Mouse (Mus musculus) neural tube, embryonic 11.5 days (tissue): ENCODE results near the gene Zranb1. TPM values are rescaled to one million over a fixed set of nuclear protein-coding genes. Genes with fewer than 3 reads are reported as not detected.
A peak's percentile ranks its signal among the peaks of the same experiment; 100 is the strongest.

ENCODE experiments used
- ATAC-seq: fragments of 200-750 bp; cut with Nextera tagmentation; 2 replicates; pipeline ENCODE4 v1.8.0; 2017; ENCODE audit warnings: moderate number of reproducible peaks, mild to moderate bottlenecking, moderate TSS enrichment, moderate library complexity; ENCODE audit not compliant: insufficient read depth, low FRiP score, low TSS enrichment
- DNase-seq: peaks from one replicate; pipeline ENCODE4 v3.0.0-alpha.2; 2015; ENCODE audit warnings: low spot score
- H3K27ac ChIP-seq: fragments of 300-500 bp; sonication (generic); 2 replicates; pipeline ENCODE4 v1.5.1; 2014; ENCODE audit warnings: low read depth, mild to moderate bottlenecking, low read length
- H3K27me3 ChIP-seq: fragments of 300-500 bp; sonication (generic); 2 replicates; pipeline ENCODE4 v1.6.1; 2014; ENCODE audit warnings: mild to moderate bottlenecking, low read length, mixed read lengths; ENCODE audit not compliant: control insufficient read depth, insufficient read depth
- H3K36me3 ChIP-seq: fragments of 300-500 bp; sonication (generic); 2 replicates; pipeline ENCODE4 v1.6.1; 2014; ENCODE audit warnings: mild to moderate bottlenecking, low read length, moderate library complexity, mixed read lengths; ENCODE audit not compliant: control insufficient read depth, insufficient read depth
- H3K4me1 ChIP-seq: fragments of 300-500 bp; sonication (generic); 2 replicates; pipeline ENCODE4 v1.6.1; 2014; ENCODE audit warnings: low read length, mixed read lengths; ENCODE audit not compliant: control insufficient read depth, insufficient read depth
- H3K4me2 ChIP-seq: fragments of 300-500 bp; sonication (generic); 2 replicates; pipeline ENCODE4 v1.6.1; 2014; ENCODE audit warnings: low read depth, mild to moderate bottlenecking, moderate library complexity
- H3K4me3 ChIP-seq: fragments of 300-500 bp; sonication (generic); 2 replicates; pipeline ENCODE4 v1.5.1; 2014; ENCODE audit warnings: low read depth, low read length
- H3K9ac ChIP-seq: fragments of 300-500 bp; sonication (generic); 2 replicates; pipeline ENCODE4 v1.6.1; 2014; ENCODE audit warnings: mild to moderate bottlenecking, low read length
- H3K9me3 ChIP-seq: fragments of 300-500 bp; sonication (generic); 2 replicates; pipeline ENCODE4 v1.6.1; 2016; ENCODE audit warnings: low read length; ENCODE audit not compliant: control insufficient read depth
- WGBS: fragments of 180-500 bp; shearing (Covaris S2); extraction: QIAGEN DNeasy Blood & Tissue Kit; methylation state at CpG from one replicate; pipeline ENCODE4 v1.1.7; 2014; 5-methylcytosine and 5-hydroxymethylcytosine counted together
- polyA plus RNA-seq: library from polyadenylated mRNA; unstranded; fragments of >200 nt; fragmentation: Nextera tagmentation; extraction: Ambion mirVana; gene quantifications from 2 replicates; pipeline ENCODE4 v1.2.1, GENCODE M21; 2014

Gene Zranb1
- polyA plus RNA-seq, 1 experiment from 2014 or later = 17.8 TPM

DNA sequence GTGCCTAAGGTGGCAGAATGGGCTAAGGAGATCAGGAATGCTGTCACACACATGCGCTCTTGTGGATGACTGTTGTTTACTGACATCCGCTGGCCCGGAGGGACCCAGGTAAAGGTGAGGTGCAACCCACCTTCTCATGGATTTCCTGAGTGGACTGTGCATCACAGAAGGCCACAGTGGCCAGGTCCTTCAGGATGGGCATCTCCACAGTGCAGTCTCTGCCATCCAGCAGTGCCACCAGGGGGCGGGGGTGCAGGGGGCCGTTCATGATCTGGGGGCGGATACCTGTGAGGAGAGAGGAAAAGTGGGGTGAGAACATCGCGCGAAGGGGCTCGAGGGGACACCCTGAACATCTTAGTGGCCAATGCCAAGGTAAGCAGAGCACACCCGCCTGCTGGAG is 68.1 kb downstream of the Zranb1 start:
- Histone ChIP-seq H3K27me3 (no peaks in the 10 kb centered on the region), H3K4me3 (no peak overlapping the region), H3K4me1 (no peaks in the 10 kb centered on the region), H3K27ac (no peak overlapping the region), H3K36me3 (peaks cover 11% of the 10 kb centered on the region), H3K9me3 (no peaks in the 10 kb centered on the region), H3K4me2 (no peak overlapping the region), H3K9ac (no peak overlapping the region)
- ATAC-seq (no peak), DNase-seq (no peak)
- 94% methylated on average over 11 of the region's 11 CpGs for WGBS

- no peaks in the 10 kb centered on the region for H3K9me3 ChIP-seq
- peaks cover 13% of the 10 kb centered on the region for H3K36me3 ChIP-seq
- 95% methylated on average over 3 of the region's 3 CpGs for WGBS
- H3K27me3 ChIP-seq = no peaks in the 10 kb centered on the region
- H3K4me2 ChIP-seq = no peak overlapping the region
- H3K4me1 ChIP-seq = no peaks in the 10 kb centered on the region; the same call in 1 of the 2 replicates
- H3K9ac ChIP-seq = no peak overlapping the region
- H3K27ac ChIP-seq = no peak overlapping the region
- H3K4me3 ChIP-seq = no peak overlapping the region
- DNase-seq (no peak), ATAC-seq (no peak)
Observed at GRCm38 (mm10) chr7:133001388-133001787, 70.4 kb downstream of the Zranb1 start.

DNA sequence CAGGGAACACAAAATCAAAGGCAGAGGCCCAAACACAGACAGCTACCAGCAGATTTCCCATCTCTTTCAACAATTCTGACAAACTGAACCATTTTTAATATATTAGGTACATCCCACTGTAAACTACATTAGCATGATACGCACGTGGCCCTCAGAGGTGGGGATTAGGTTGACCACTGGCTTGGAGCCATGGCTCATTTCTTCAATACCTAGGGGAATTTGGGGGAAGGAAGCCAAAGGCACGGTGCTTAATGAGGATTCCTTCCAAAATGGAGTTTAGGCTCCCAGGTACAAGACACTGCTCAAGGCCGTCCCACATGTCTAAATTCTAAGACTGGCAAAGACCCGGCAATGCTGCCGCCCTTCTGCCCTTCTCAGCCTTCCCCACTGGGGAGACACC is 71.3 kb downstream of the Zranb1 start:
- no peak overlapping the region for H3K9ac ChIP-seq
- ATAC-seq (no peak), DNase-seq (no peak)
- H3K4me3 ChIP-seq = no peak overlapping the region
- H3K36me3 ChIP-seq = peaks cover 10% of the 10 kb centered on the region
- no peak overlapping the region for H3K27ac ChIP-seq
- H3K4me2 ChIP-seq = no peak overlapping the region
- WGBS = 93% methylated on average over 6 of the region's 6 CpGs
- no peaks in the 10 kb centered on the region for H3K27me3 ChIP-seq
- no peaks in the 10 kb centered on the region for H3K9me3 ChIP-seq
- no peaks in the 10 kb centered on the region; the same call in 1 of the 2 replicates for H3K4me1 ChIP-seq

- ATAC-seq = no peak
Observed at GRCm38 (mm10) chr7:133003421-133003820, 72.5 kb downstream of the Zranb1 start.

GRCm38 (mm10) chr7:133005772-133006171 is 74.8 kb downstream of the Zranb1 start:
- Histone ChIP-seq H3K9me3 (no peaks in the 10 kb centered on the region), H3K27me3 (no peaks in the 10 kb centered on the region), H3K9ac (no peak overlapping the region), H3K4me2 (no peak overlapping the region), H3K4me3 (no peak overlapping the region), H3K4me1 (peaks cover 2% of the 10 kb centered on the region; the same call in 1 of the 2 replicates), H3K36me3 (0 out of 2 replicates have a peak, but pooled peaks cover 2% of the 10 kb centered on the region), H3K27ac (no peak overlapping the region)
- no peak for DNase-seq
- no peak for ATAC-seq
- 88% methylated on average over 7 of the region's 7 CpGs for WGBS

More at GRCm38 (mm10) chr7:133003421-133003820, 72.5 kb downstream of the Zranb1 start:
- Histone ChIP-seq H3K4me3 (no peak overlapping the region), H3K4me1 (peaks cover 2% of the 10 kb centered on the region; the same call in 1 of the 2 replicates), H3K27ac (no peak overlapping the region), H3K36me3 (peaks cover 3% of the 10 kb centered on the region; the same call in 1 of the 2 replicates), H3K9me3 (no peaks in the 10 kb centered on the region), H3K9ac (no peak overlapping the region), H3K4me2 (no peak overlapping the region), H3K27me3 (no peaks in the 10 kb centered on the region)
- peak; percentile 67 for DNase-seq
- WGBS = 43% methylated on average over 3 of the region's 3 CpGs

DNA sequence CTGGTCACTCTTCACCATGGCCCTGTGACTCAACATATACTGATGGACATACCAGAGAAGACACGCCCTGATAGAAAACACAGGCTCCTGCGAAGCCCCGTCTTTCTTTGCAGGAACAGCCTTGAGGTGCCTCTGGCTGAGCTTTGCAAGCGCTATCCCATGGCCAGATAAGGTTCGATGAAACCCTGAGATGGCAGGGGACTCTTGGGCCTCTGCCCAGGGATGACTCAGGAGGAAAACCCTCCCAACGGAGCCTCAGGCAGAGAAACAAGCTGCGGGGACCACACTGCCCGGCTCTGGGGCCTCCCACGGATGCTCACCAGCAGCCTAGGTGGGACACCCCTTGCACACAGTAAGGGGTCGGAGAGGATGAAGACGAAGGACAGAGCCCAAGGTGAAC is 76.4 kb downstream of the Zranb1 start:
- H3K4me2 ChIP-seq = no peak overlapping the region
- H3K9me3 ChIP-seq = no peaks in the 10 kb centered on the region
- H3K27ac ChIP-seq = no peak overlapping the region
- WGBS = 88% methylated on average over 11 of the region's 11 CpGs
- peaks cover 2% of the 10 kb centered on the region; the same call in 1 of the 2 replicates for H3K4me1 ChIP-seq
- DNase-seq (no peak), ATAC-seq (no peak)
- H3K9ac ChIP-seq = no peak overlapping the region
- no peaks in the 10 kb centered on the region for H3K27me3 ChIP-seq
- no peak overlapping the region for H3K4me3 ChIP-seq
- 0 out of 2 replicates have a peak, but pooled peaks cover 2% of the 10 kb centered on the region for H3K36me3 ChIP-seq

- Histone ChIP-seq H3K9me3 (no peaks in the 10 kb centered on the region), H3K36me3 (0 out of 2 replicates have a peak, but pooled peaks cover 2% of the 10 kb centered on the region), H3K27ac (no peak overlapping the region), H3K4me3 (no peak overlapping the region), H3K4me1 (peaks cover 2% of the 10 kb centered on the region; the same call in 1 of the 2 replicates), H3K4me2 (no peak overlapping the region), H3K9ac (no peak overlapping the region), H3K27me3 (no peaks in the 10 kb centered on the region)
- DNase-seq = no peak
- no peak for ATAC-seq
- WGBS = 79% methylated on average over 4 of the region's 4 CpGs
Observed at GRCm38 (mm10) chr7:133008663-133009062, 77.7 kb downstream of the Zranb1 start.

DNA sequence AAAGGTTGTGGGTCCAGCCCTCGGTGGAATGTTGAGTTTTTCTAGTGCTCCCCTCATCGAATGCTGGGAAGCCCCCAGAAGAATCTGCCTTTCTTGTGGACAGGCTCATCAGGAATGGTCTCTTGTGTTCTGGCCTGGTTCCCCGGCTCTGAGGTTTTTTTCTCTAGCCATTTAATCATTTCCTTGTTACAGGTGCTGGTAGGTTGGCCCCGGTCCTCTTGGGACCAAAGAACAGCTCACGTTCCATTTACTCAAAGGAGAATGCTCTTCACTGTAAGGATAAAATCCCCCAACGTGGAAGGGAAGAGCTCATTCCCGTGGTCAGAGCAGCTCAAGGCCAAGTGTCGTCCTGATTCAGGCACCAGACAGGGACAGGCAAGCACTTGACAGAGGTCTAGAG is 78.7 kb downstream of the Zranb1 start:
- H3K27ac ChIP-seq = no peak overlapping the region
- DNase-seq = no peak
- ATAC-seq = no peak
- 84% methylated on average over 8 of the region's 8 CpGs for WGBS
- no peak overlapping the region for H3K4me3 ChIP-seq
- no peak overlapping the region for H3K9ac ChIP-seq
- no peak overlapping the region for H3K4me2 ChIP-seq
- H3K36me3 ChIP-seq = 0 out of 2 replicates have a peak, but pooled peaks cover 2% of the 10 kb centered on the region
- peaks cover 2% of the 10 kb centered on the region; the same call in 1 of the 2 replicates for H3K4me1 ChIP-seq
- no peaks in the 10 kb centered on the region for H3K27me3 ChIP-seq
- no peaks in the 10 kb centered on the region for H3K9me3 ChIP-seq

DNA sequence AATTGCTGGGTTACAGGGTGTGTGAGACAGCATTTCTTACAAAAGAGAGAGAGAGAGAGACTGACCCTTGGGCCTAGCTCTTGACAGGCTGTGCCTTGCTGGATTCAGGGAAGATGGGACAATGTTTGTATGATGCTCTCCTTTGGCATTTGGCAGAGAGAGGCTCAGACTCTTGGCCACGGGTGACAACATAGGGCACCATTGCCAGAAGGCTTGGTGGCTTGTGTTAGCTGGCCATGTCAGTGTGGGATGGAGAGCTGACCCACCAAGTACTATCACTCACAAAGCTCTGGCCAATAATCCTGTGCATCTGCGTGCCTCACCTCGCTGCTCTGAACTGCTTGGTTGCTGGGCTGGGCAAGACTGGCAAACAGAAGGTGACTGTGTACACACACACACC is 79.5 kb downstream of the Zranb1 start:
- peaks cover 7% of the 10 kb centered on the region for H3K4me1 ChIP-seq
- H3K4me2 ChIP-seq = no peak overlapping the region
- no peaks in the 10 kb centered on the region for H3K27me3 ChIP-seq
- no peaks in the 10 kb centered on the region for H3K9me3 ChIP-seq
- ATAC-seq = no peak
- 94% methylated on average over 3 of the region's 3 CpGs for WGBS
- no peaks in the 10 kb centered on the region for H3K36me3 ChIP-seq
- H3K27ac ChIP-seq = no peak overlapping the region
- no peak overlapping the region for H3K4me3 ChIP-seq
- H3K9ac ChIP-seq = no peak overlapping the region
- no peak for DNase-seq
